Mouse (Mus musculus): ENCODE measurements around the gene Nck1. TPM values are rescaled to one million over a fixed set of nuclear protein-coding genes. Genes with fewer than 3 reads are reported as not detected.

The Nck1 gene
- total RNA-seq (2014; fragmentation: Nextera tagmentation) (17.5 and 19.5 TPM in 2 replicates), total RNA-seq (2017) (37.0 and 54.1 TPM in 2 replicates)

GRCm38 (mm10) chr9:100545715-100546593 is at the start of gene Nck1:
Gene Nck1 (minus strand): TSS chr9:100546134.
- ATAC-seq (replicated peaks; ENCODE audit: low FRiP score, low TSS enrichment, poor library complexity, severe bottlenecking): peak; percentile 99

DNA sequence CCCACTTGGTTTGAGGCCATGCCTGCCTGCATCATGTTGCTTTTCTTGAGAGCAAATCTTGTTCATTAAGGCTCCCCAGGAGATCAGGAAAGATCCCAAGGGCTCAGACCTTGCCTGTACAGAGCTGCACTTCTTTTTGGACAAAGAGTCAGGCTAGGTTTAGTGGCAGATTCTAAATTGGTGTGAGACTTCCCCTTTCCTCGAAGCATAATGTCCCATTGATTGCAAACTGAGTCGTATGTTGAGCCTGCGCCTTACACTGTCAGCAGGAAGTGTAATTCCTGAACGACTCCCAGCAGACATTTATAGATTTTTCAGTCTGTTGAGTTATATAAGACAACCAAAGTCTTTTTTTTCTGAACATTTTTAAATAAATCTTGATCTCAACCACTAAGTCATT is 44.5 kb upstream of the Nck1 start:
- no peak for ATAC-seq (replicated peaks; ENCODE audit: low FRiP score, low TSS enrichment, poor library complexity, severe bottlenecking)

DNA sequence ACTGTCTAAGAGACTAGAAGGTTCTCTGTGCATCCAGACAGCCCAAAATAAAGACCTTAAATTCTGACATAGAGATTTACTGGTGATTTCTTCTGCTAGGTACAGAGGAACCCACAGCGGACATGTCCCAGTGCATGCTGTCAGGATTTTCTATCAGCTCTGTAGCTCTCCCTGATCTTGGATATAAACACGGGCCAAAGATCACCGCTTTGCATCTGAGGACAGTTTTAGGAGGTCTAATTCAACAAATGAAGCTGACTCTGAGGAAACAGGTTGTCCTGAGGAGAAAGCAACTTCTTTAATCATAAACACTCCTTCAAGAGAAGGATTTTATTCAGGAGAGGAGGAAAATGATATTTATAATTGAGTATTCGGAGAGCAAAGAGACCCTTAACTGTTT is 38.1 kb upstream of the Nck1 start:
- no peak for ATAC-seq (replicated peaks; ENCODE audit: low FRiP score, low TSS enrichment, poor library complexity, severe bottlenecking)

GRCm38 (mm10) chr9:100582883-100583575 is 37.1 kb upstream of the Nck1 start:
- ATAC-seq (replicated peaks; ENCODE audit: low FRiP score, low TSS enrichment, poor library complexity, severe bottlenecking): peak; percentile 34; the same call in 1 of the 2 replicates

DNA sequence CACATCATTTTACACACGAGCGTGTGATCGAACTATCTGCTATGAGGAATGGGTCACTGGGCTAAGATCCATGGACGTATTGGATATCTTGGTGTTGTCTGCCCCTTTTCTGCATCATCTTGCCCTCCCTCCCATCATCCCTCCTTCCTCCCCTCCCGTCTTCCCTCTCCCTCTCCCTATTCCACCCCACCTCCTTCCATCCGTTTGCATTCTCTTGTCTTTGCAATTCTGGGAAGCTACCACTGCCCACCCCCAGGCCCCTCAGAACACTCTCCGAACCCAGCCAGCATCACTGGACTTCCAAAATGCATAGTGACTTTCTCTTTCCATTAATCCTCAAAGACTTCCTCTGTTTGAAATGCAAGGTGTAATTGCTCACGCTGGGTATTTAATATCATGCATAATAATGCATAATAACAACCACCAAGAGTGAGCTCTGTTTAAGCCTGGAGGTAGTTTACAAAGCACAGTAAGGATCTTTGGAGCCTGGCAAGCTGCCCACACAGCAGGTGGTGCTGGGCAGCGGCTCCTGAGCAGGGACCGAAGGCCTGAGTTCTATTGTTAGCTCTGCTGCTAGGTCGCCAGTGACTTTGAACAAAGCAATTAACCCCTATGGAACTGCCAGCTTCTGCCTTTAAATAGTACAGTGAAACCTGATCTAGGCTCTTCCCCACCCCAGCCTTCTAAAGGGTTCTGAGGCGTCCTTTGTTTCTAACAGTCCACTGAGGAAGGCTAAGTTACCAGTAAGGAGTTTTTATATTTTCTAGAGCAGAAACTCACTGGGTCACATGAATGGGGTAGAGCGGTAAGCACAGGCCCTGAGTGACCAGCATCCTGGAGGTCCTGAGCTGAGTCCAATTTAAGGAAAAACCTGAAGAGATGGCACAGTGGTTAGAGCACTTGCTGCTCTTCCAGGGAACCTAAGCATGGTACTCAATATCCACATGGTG is 35.9 kb upstream of the Nck1 start:
- no peak for ATAC-seq (replicated peaks; ENCODE audit: low FRiP score, low TSS enrichment, poor library complexity, severe bottlenecking)

DNA sequence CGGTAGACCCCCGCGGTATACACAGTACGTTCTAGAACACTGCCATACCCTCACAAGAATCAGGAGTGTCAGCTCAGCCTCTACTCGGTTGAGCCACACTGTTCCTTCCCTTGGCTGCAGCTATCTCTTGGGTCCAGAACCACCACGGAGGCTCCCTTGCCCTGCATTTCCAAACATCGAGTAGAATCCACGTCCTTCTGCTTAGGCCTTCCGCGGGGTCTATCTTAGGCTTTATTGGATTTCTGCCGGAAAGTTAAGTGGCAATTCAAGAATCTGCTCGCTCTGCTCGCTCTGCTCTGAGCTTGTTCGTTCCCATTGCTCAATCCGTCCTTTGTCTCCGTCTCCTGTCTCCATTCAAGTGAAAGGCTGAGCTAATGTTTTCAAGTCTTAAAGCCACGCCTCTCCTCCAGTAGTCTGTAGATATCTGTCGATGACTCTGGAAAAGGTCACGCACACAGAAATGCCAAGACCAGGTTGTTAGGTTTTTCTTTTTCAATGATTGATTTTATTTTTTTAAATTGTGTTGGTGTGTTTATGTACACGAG is 34.3 kb upstream of the Nck1 start:
- no peak for ATAC-seq (replicated peaks; ENCODE audit: low FRiP score, low TSS enrichment, poor library complexity, severe bottlenecking)

DNA sequence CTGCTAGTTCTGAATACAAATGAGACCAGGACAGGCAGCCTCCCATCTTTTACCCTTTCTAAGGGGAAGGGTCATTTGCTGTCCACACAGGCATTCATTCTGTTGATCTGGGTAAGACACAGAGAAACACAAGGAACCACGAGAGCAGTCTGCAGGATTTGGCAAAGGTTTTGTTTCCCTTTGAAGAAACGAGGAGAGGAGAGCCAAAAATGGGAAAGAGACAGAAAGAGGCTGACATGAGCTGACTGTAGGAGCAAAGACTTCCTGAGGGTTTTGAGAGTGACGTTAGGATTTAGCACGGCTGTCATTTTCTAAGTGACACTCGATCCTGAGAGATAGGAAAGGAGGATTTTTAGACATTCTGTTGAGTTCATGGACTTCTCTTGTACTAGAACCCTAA is 28.0 kb upstream of the Nck1 start:
- ATAC-seq (replicated peaks; ENCODE audit: low FRiP score, low TSS enrichment, poor library complexity, severe bottlenecking): no peak

- no peak for ATAC-seq (replicated peaks; ENCODE audit: low FRiP score, low TSS enrichment, poor library complexity, severe bottlenecking)
These were observed 27.4 kb upstream of the Nck1 start for GRCm38 (mm10) chr9:100573300-100573699.

GRCm38 (mm10) chr9:100571511-100571910 is 25.6 kb upstream of the Nck1 start:
- ATAC-seq (replicated peaks; ENCODE audit: low FRiP score, low TSS enrichment, poor library complexity, severe bottlenecking): no peak

DNA sequence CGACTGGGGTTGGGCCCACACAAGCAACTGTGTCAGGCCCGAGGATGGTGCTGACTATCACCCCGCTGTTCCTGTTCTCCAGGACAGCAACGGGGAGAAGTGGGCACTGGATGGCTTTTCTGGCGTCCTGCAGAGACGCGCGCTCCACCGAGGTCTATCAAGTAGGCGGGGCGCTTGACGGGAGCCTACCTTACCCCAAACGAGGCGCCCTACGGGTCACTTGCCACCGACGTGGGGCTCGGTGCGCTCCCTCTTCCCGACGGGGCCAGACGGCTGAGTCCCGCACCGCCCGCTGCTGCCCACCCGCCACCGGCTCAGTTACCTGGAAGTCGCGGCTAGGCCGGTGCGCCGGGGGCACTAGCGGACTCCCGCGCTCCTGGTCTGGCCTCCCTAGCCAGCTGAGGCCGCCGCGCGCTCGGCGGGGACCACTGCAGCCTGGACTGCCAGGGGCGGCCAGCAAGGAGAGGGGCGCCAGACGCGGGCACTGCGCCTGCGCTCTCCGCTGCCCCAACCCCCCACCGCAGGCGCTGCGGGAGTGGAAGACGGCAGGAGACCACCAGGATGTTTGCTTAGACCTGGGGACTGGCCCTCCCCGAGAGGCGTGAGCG is 24.8 kb upstream of the Nck1 start, which contains the start of gene Slc35g2:
Slc35g2 (minus strand) TSS at position 465 of the 608 bp plus-strand sequence.
- peak; percentile 61 for ATAC-seq (replicated peaks; ENCODE audit: low FRiP score, low TSS enrichment, poor library complexity, severe bottlenecking)

- ATAC-seq (replicated peaks; ENCODE audit: low FRiP score, low TSS enrichment, poor library complexity, severe bottlenecking): peak; percentile 50
These were observed 24.1 kb upstream of the Nck1 start for GRCm38 (mm10) chr9:100569798-100570625.

- no peak for ATAC-seq (replicated peaks; ENCODE audit: low FRiP score, low TSS enrichment, poor library complexity, severe bottlenecking)
These were observed 14.4 kb upstream of the Nck1 start for GRCm38 (mm10) chr9:100560251-100560890.

- no peak for ATAC-seq (replicated peaks; ENCODE audit: low FRiP score, low TSS enrichment, poor library complexity, severe bottlenecking)
These were observed 13.1 kb upstream of the Nck1 start for GRCm38 (mm10) chr9:100558991-100559390.

- ATAC-seq (replicated peaks; ENCODE audit: low FRiP score, low TSS enrichment, poor library complexity, severe bottlenecking): no peak
These were observed 12.2 kb upstream of the Nck1 start for GRCm38 (mm10) chr9:100558023-100558573.

DNA sequence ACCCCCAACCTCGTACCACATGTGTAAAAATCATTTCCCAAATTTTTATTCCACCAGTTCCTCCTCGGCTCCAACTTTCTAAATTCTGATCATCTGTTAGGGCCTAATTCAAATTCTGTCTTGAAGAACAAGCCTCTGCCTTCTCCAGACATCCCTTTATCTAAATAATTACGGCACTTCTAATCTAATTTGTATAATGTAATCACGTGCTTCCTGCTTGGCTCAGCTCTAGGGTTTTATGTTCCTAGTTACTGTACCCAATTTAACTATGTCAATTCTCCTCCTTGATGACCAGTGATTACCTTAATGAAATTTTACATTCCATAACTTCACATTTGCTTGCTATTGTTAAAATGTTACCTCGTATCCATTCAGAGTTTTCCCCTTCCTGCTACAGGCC is 9.8 kb upstream of the Nck1 start:
- ATAC-seq (replicated peaks; ENCODE audit: low FRiP score, low TSS enrichment, poor library complexity, severe bottlenecking): no peak

- ATAC-seq (replicated peaks; ENCODE audit: low FRiP score, low TSS enrichment, poor library complexity, severe bottlenecking): no peak
These were observed 2.4 kb upstream of the Nck1 start for GRCm38 (mm10) chr9:100548313-100548712.

DNA sequence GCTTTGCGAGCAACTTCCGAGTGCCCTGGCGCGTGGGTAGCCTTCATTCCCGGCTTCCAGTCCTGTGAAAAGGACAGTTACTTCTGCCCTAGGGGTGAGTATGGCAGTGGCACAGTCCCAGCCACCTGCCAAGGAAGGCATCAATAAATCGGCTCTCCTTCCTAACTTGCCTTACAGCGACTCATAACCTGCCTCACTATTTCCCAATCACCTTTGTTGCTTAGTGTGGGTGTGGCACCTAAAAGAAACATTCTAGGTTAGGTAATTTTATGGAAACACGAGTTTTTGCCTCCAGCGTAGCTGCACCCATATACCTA is 618 bp upstream of the Nck1 start:
- peak; percentile 45 for ATAC-seq (replicated peaks; ENCODE audit: low FRiP score, low TSS enrichment, poor library complexity, severe bottlenecking)

Measured in megakaryocyte-erythroid progenitor cell, adult 5-6 weeks (primary cell).